Mouse (Mus musculus): Measurements from ENCODE around the gene Efna4.

The Efna4 gene

DNA sequence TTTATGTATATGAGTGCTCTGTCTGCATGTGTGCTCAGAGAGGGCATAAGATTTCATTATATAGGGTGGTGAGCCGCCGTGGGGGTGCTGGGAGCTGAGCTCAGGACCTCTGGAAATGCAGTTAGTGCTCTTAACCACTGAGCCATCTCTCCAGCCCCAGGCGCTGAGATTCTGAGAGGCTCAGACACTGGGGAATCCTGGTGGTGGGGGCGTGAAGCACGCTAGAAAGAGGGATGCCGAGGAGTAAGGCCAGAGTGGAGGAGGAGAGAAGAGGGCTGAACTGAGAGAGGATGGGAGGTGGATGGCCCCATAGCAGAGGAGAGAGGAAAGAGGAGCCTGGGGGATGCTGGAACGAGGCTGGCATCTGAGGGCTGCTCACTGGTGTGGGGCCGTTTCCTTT lies 26.8 kb upstream of the Efna4 start:
- DNase-seq (ENCODE audit: low read depth, low spot score) = no peak

DNA sequence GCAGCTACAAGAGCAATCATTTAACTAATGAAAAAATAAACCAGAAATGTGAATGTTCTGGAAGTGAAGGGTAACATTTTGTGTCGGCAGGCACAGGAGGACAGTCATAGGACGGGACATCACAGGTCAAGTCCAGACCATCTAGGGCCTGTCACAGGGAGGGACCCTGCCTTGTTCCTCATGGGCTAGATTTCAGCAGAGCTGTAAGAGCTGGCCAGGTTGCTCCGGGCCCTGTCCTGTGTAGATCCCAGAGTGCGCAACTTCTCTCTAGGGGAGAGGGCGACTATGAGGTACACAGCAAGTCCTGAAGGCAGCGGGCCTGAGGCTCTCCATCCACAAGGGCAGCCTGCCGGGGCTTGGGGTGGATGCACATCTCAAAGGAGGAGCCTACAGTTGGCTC lies 23.8 kb upstream of the Efna4 start, which contains the start of gene Dcst2:
Dcst2 (plus strand) TSS at position 301 of the 400 bp plus-strand sequence.
- no peak for DNase-seq (ENCODE audit: low read depth, low spot score)

DNA sequence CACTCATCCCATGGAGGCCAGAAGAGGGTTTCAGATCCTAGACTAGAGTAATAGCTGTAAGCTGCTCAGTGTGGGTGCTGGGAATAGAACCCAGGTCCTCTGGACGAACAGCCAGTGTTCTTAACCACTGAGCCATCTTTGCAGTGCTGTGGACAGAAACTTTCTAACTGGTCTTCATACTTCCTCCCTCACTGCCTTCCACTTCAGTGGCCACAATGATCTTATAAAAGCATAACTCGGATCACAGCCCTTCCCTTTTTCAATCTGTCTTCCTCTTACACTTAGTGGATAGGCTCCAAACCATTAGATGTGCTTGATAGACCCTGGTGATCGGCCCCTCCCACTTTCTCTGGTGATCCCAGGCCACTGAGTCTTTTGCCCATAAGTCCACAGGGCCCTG lies 22.4 kb upstream of the Efna4 start:
- no peak for DNase-seq (ENCODE audit: low read depth, low spot score)

DNA sequence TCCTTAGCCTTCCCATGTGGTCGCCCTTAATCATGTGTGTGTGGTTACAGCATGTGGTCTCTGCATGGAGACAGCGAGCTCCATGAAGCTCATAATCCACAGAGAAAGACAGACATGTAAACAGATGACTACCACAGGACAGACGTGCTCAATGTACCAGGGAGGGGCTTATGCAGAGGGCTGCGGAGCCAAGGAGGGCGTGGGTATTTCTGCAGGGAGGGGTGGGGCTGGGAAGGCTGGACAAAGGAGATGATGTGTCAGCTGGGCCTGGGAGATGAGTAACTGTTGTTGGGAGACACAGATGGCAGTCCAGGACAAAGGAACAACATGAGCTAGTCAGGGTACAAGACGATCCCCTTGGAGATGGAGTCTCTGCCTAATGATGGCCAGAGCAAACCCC lies 21.8 kb upstream of the Efna4 start:
- no peak for DNase-seq (ENCODE audit: low read depth, low spot score)

DNA sequence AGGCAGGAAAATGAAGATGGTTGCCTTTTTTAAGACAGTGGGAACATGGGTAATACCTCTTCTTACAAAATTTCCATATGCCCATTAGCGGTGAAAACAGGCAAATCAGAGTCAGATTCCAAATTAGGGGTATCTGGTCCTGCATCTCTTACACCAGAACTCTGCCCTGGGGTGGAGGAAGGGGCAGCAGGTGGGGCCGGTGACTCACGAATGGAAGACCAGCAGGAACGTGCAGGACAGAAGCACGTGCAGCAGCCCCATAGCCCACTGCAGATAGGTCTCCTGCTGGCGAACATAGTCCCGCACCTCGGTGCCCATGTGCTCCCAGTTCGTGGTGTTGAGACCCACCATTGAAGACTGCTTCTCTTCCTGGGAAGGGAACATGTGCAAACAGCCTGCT lies 18.2 kb upstream of the Efna4 start:
- DNase-seq (ENCODE audit: low read depth, low spot score) = no peak

DNA sequence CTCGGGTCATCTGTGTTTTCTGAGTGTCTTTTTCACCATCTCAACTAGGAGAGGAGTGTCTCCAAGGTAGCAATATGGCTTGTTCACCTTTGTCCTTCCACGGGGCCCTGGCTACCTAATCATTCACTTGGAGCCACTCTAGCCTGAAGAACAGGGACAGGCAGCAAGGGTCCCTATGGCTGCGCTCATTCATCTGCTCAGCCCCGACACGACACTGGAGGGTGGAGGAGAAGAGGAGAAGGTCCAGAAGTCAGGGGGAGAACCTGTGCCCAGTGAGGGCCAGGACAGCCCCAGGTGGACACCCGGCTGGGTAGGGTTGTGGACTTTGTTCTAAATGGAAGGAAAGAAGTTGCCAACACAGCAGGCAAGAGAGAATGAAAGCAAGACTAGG lies 17.7 kb upstream of the Efna4 start:
- DNase-seq (ENCODE audit: low read depth, low spot score) = no peak

DNA sequence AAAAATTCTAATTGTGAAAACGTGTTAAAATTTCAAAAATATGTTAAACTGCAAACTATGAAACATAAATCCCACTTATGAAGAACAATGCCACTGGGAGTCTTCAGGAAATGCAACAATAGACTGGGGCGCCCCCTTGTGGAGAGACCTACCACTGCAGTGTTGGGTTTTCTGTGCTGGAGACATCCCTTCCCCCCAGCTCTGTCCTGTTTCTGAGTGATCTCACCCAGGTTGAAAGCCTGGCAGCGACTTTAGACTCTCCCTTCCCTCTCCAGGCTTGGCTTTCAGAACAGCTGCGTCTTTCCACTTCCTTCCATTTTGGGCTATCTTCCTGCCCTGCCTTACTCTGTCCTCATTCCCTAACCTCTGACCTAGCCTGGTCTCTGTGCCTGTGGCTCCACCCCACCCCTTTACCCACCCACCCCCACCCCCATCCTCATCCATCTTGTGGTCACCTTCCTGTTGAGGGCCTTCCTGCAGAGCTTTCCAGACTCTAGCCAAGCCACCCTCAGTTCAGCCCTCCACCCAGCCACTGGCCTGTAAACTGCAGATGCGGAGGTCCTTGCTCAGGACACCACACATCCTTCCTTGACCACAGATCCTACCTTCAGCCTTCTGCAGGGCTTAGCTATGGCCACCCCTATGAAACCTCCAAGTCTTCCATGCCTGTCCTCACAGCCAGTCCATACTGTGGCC lies 17.1 kb upstream of the Efna4 start:
- DNase-seq (ENCODE audit: low read depth, low spot score) = peak; percentile 80

DNA sequence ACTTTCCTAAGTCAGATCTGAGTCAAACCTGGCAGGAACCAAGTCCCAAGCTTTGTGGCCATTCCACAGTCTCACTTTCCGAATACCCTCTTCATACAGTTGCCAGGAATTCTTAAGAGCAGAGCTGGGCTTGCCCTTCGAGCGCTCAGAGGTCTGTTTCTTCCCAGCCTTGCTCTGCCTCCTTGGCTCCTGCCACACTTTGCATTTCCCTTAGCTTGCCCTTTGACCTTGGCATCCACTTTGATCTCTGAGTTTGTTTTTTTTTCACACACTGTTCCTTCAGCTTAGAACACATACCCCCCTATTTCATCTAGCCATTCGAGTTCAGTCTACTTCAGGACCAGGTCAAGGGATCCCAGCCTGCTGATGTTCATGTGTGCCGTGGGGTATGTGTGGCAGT lies 13.4 kb upstream of the Efna4 start:
- DNase-seq (ENCODE audit: low read depth, low spot score) = no peak

DNA sequence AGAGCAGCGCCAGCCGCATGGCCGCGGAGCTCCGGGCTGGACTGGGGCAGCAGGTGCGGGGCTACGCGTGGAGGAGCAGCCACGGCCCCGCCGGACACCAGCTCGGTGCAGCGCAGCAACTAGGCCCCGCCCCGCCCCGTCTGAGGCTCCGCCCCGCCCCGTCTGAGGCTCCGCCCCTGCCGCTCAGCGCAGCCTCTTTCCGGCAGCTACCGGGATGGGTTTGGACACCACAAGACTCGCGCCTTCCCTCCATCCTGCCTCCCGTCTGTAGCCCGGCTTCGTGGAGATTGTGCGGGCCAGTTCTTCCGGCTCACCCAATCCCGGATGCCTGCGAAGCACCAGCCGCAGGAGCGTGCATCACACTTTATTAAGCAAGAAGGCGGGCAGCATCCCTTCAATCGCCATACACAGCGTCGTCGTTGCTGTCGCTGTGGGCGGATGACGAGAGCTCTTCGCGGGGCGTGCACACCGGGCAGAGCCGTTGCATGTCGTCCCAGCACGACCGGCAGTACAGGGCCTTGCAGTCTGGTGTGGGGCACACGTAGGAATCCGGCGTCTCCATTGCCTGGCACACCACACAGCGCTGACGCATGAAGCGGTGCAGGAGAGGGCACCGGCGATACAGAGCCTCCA lies 12.2 kb upstream of the Efna4 start, which contains the start of gene Adam15:
Adam15 (minus strand) TSS at position 128 of the 633 bp plus-strand sequence.
- DNase-seq (ENCODE audit: low read depth, low spot score) = peak; percentile 92

DNA sequence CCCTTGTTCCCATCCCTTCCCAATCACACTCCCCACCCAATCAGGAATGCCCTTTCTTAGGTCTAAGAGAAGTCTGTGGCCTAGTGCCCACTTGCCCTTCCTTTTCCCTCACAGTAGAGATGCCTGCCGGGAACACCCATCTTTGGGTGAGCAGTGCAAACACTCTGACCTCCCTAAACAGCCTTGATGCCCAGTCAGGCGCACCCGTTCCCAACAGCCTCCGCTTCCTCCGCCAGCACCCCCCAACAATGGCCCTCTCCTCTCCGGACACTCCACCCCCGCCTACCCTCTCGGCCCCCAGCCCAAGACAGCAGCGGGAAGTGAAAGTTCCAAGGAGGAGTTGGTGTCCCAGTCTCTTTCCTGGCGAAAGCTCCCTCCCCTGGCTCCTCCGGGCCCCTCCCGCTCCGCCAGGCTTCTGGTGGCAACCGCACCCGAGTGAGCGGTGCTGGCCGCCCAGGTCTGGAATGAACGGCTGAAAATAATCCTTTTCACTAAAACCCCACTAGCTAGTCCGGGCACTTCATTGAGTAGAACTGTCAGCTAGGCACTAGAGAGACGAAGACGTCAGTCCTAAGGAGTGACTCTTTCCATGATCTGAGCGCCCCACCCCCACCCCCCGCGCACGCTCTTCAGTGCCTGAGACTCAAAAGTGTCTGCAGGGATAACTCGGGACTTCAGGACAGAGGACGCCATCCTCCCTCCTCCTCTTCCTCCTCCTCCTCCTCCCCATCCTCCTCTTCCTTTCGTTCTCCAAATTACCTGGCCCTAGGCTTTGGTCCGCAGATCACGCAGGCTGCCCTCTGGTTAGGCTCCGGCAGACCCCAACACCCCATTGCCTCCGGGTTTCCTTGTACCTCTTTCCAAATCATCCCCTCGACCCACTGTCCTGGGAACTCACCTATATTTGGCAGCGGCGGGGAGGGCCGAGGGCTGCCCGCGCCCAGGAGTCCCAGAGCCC lies 11.4 kb upstream of the Efna4 start:
- peak; percentile 71 for DNase-seq (ENCODE audit: low read depth, low spot score)

DNA sequence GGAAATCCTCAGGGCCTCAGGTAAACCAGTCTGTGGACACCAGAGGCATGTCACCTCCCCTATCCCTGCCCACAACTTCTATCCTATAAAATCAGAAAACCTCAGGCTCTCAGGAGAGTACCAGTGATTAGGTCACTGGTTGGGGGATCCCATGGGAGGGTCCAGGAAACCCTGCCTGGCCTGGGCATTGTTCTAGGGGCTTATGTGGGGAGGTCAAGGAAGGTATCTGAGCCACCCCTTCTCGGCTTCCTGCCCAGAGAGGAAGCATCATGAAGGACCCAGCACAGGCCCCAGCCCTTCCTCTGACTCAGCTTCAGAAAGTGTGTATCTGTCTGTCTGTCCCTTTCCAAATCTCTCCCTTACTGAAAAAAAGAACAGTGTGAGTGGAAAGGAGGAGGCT lies 10.1 kb upstream of the Efna4 start:
- DNase-seq (ENCODE audit: low read depth, low spot score) = no peak

DNA sequence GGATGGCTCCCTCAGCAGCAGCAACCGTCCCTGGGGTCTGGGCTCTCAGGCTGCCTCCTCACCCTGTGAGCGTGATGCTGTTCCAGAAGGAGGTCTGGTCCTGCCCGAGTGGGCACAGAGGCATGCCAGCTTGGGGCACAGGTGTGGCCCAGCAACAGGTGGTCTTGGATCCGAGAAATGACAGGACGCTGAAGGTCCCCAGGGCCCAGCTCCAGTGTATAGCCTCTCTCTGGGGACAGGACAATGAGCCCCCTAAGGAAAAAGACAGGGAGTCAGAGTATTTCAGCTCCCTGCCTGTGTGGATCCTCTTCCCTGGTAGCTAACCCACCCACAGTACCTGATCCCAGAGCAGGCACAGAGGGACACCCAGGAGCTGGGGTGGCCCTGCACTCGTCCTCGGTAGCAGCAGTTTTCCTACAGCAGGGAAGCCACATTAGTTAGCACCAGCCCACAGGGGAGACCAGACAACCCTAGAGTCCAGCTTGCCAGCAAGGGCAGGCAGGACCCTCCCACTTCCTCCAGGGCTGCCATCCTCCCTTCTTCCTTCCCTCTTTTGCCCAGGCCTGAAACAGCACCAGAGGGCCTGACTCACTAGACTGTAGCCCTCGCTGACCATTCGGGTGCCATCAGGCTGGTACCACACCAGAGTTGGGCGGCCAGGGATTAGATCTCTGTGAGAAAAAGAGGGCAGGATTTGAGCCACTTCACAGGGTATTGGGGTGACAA lies 9.2 kb upstream of the Efna4 start:
- no peak for DNase-seq (ENCODE audit: low read depth, low spot score)

DNA sequence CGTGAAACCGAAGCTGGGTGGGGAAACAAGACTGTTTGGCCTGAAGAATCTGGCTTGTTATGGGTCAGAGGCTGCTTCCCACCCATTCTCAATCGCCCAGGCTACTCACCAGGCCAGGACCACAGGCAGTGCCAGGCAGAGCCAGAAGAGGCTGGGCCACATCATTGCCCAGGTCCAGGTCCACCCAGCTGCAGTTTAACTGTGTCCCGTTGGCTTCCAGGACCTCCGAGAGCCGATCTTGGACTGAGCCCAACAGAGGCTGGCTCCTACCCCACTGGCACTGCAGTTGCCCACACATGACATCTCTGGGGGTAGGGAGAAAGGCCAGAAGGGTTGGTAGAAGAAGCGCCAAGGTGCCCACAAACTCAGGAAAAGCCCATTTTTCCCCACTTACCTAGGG lies 5.5 kb upstream of the Efna4 start:
- DNase-seq (ENCODE audit: low read depth, low spot score) = no peak

DNA sequence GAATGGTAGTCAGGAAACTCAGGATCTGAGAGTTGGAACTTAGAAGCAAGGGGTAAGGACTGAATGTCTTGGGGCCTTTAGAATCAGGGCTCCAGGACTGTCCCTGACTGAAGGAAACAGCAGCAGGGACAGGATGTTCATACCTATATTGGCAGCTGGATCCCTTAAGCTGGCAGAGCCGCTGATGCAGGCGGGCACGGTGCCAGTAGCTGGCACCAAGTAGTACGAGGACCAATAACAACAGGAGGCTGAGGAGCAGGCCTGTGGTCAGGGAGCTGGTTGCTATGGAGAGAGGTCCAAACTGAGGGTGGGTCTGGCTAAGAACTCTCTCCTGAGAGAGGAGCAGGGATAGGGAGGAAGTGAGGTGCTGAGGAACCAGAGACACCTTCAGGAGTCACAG lies 4.0 kb upstream of the Efna4 start:
- DNase-seq (ENCODE audit: low read depth, low spot score) = no peak

DNA sequence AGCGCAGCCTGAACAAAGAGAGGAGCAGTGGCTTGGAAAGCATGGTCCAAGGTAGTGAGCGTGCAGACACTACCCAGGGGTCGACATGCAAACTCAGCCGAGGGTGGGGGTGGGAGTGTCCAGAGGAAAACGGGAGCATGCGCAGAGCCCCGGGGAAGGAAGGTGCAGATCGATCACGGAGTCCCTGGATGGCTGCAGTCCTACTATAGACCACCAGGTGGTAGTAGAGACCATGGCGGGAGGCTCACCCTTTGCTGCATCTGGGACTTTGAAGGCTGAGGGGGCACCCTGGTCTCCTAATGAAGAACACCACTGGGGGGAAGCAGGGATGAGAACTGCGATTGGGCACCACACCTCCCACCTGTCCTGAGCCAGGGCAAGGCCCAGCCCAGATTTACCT lies 2.6 kb upstream of the Efna4 start:
- DNase-seq (ENCODE audit: low read depth, low spot score) = peak; percentile 78

DNA sequence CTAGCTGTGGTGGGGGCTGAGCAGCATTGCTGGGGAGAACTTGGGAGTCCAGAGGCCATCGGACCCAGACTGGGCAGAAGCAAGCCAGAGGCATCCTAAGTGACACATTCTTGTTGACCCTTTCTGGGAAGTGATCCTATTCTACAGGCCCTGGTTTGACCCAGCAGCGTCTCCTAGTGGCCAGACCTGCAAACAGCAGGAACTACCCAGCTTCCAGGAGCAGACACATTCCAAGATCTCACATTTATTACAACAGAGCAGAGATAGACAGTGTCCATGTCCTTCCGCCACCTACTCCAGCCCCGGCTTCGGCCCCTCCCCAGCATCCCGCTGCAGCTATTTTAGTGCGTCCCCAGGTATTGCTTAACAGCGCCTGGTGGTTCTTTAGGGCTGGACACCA lies 1.6 kb upstream of the Efna4 start:
- DNase-seq (ENCODE audit: low read depth, low spot score) = peak; percentile 63

DNA sequence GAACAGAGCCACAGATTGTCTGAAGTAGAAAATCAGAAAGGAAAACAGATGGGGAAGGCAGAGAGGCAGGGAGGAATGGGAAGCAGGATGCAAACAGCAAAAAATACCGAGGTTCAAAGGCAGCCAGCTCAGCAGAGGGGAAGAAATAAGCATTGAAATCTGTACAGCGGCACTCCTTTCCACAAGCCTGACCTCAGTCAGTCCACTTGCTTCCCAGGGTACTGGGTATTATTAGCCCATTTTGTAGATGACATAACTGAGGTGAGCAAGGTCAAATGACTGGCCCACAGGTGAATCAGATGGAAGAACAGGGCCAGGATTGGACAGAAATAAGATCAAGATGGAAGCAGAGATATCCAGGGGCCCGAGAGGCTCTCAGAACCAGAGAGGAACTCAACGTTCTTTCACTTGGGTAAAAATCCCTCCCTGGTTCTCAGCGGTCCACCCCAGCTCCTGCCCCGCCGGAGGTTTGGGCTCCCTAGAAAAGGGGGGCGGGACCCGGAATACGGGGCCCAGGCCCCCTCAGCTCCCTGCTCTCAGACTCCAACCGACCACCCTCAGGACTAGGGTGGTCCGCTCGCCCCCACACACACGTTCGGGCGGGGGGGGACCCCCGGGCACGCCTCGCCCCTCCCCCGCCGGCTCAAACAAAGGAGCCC lies 637 bp downstream of the Efna4 start:
- no peak for DNase-seq (ENCODE audit: low read depth, low spot score)

DNA sequence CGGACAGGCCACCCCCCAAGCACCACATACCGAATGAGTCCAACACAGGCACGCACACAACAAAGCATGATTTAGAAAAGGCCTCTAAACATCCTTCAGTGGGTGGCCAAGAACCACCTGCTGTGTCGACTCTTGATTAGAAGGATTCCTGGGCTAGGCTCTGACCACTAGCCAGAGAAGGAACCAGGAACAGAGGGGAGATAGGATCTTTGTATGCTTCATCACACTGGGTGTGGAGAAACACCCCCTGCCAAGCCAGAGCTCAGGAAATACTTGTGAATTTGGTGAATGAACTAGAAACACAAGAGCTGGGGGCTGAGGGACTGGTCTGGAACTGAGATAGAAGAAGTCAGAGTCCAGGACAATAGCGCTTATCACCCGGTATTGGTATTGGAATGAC lies 1.3 kb downstream of the Efna4 start:
- DNase-seq (ENCODE audit: low read depth, low spot score) = no peak

DNA sequence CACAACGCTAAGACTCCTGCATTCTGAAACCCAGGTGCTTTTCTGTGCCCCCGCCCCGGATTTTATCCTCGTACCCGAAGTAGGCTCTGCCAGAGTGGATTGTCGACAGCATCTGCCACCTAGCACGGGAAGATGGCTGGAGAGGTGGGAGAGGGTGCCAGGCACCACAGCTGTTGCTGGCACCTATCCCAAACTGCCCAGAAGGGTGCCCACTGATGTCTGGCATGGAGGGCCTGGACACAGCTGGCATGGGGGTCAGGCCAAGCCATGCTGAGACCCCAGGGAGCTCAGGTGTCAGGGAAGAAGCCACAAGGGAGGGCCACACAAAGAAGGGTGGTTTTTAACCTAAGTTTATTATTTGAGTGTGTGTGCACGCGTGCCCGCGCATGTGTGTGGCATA lies 4.8 kb downstream of the Efna4 start:
- no peak for DNase-seq (ENCODE audit: low read depth, low spot score)

DNA sequence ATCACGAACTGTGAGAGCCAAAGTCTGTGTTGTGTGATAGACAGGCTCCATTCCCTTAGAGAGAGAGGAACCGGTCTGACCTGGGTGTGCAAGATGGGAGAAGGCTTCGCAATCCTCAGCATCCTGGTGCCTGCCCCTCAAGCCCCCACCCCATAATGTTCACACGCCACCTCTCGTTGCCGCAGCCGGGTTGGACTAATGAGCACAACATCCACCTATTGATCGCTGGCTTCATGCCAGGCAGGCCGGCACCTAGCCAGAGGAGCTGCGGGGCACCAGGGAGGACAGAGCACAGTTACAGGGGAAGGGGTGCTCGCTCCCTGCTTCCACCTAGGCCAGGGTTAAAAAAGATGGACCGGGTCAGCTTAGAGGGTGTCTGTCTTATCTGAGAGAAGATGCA lies 5.4 kb downstream of the Efna4 start:
- DNase-seq (ENCODE audit: low read depth, low spot score) = no peak

DNA sequence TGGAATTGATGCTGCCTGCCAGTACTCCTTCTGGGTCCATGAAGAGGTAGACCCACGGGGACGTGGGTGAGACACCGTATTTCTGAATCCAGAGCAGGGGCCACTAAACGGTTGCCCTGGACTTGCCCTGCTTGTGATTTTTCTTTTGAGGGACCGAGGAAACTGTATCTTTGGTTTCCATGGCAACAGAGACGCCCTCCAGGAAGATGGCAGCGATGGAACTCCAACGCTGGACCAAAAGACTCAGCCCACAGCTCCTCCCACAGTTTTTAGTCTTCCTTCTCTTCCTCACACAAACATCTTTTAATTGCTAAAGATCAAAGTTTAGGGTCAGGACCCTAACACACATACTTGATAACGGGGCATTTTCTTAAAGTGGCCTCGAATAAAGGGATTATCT lies 5.8 kb downstream of the Efna4 start:
- no peak for DNase-seq (ENCODE audit: low read depth, low spot score)

Measured in CD4-positive helper T cell, adult 2 months (primary cell).